Mouse (Mus musculus): ENCODE measurements around the gene Gemin5. TPM values are rescaled to one million over a fixed set of nuclear protein-coding genes. Genes with fewer than 3 reads are reported as not detected.
"Not testable (repeated sequence)": the region's sequence is repeated elsewhere in the genome, so short reads cannot be mapped to it uniquely, and the experiment has no call there.

Gene Gemin5
- polyA plus RNA-seq, 1 experiment from 2014 or later: 14.7 TPM

GRCm38 (mm10) chr11:58180756-58181155, 12.4 kb upstream of the Gemin5 start:
- peaks cover 21% of the 10 kb centered on the region for H3K36me3 ChIP-seq (ENCODE audit: control insufficient read depth, insufficient read depth, low read length)
- no peaks in the 10 kb centered on the region for H3K4me1 ChIP-seq (replicated peaks; ENCODE audit: control insufficient read depth, insufficient read depth, low read length)
- no peak overlapping the region for H3K4me2 ChIP-seq (ENCODE audit: low read depth, low read length)
- H3K9ac ChIP-seq (ENCODE audit: low read length): no peak overlapping the region
- H3K9me3 ChIP-seq (ENCODE audit: control insufficient read depth, low read length): no peaks in the 10 kb centered on the region
- WGBS: 83% methylated on average over 7 of the region's 7 CpGs
- H3K27ac ChIP-seq (ENCODE audit: low read length): no peak overlapping the region
- no peak for ATAC-seq (ENCODE audit: low read depth)
- no peaks in the 10 kb centered on the region for H3K27me3 ChIP-seq (ENCODE audit: control insufficient read depth, insufficient read depth, low read depth, low read length)
- H3K4me3 ChIP-seq (ENCODE audit: low read length): no peak overlapping the region

GRCm38 (mm10) chr11:58179986-58180385, 11.6 kb upstream of the Gemin5 start:
- peaks cover 28% of the 10 kb centered on the region for H3K36me3 ChIP-seq (ENCODE audit: control insufficient read depth, insufficient read depth, low read length)
- not testable (repeated sequence) for H3K4me3 ChIP-seq (ENCODE audit: low read length); H3K9me3 ChIP-seq (ENCODE audit: control insufficient read depth, low read length); H3K27me3 ChIP-seq (ENCODE audit: control insufficient read depth, insufficient read depth, low read depth, low read length); H3K4me1 ChIP-seq (replicated peaks; ENCODE audit: control insufficient read depth, insufficient read depth, low read length); H3K27ac ChIP-seq (ENCODE audit: low read length); ATAC-seq (ENCODE audit: low read depth); H3K9ac ChIP-seq (ENCODE audit: low read length); H3K4me2 ChIP-seq (ENCODE audit: low read depth, low read length)
- WGBS: 91% methylated on average over 6 of the region's 6 CpGs

- no peak overlapping the region for H3K27ac ChIP-seq (ENCODE audit: low read length)
- ATAC-seq (ENCODE audit: low read depth): peak; percentile 49; the same call in 1 of the 2 replicates
- no peaks in the 10 kb centered on the region for H3K4me1 ChIP-seq (replicated peaks; ENCODE audit: control insufficient read depth, insufficient read depth, low read length)
- no peak overlapping the region for H3K4me2 ChIP-seq (ENCODE audit: low read depth, low read length)
- no peak overlapping the region for H3K9ac ChIP-seq (ENCODE audit: low read length)
- peaks cover 28% of the 10 kb centered on the region for H3K36me3 ChIP-seq (ENCODE audit: control insufficient read depth, insufficient read depth, low read length)
- H3K9me3 ChIP-seq (ENCODE audit: control insufficient read depth, low read length): no peaks in the 10 kb centered on the region
- H3K4me3 ChIP-seq (ENCODE audit: low read length): no peak overlapping the region
- WGBS: 32% methylated on average over 3 of the region's 3 CpGs
- no peaks in the 10 kb centered on the region for H3K27me3 ChIP-seq (ENCODE audit: control insufficient read depth, insufficient read depth, low read depth, low read length)
Measured at GRCm38 (mm10) chr11:58179563-58179962, 11.2 kb upstream of the Gemin5 start.

- Histone ChIP-seq H3K4me3 (ENCODE audit: low read length) (peak within 1 kb of the TSS; percentile 74), H3K4me2 (ENCODE audit: low read depth, low read length) (peak within 1 kb of the TSS; percentile 60), H3K4me1 (replicated peaks; ENCODE audit: control insufficient read depth, insufficient read depth, low read length) (peaks cover 14% of the 10 kb centered on the region), H3K27ac (ENCODE audit: low read length) (peak within 1 kb of the TSS; percentile 37; the same call in 1 of the 2 replicates), H3K36me3 (ENCODE audit: control insufficient read depth, insufficient read depth, low read length) (peaks cover 11% of the 10 kb centered on the region), H3K9me3 (ENCODE audit: control insufficient read depth, low read length) (no peaks in the 10 kb centered on the region), H3K9ac (ENCODE audit: low read length) (peak within 1 kb of the TSS; percentile 79), H3K27me3 (ENCODE audit: control insufficient read depth, insufficient read depth, low read depth, low read length) (no peaks in the 10 kb centered on the region)
- under 1% methylated on average over 34 of the region's 34 CpGs for WGBS
- peak; percentile 87 for ATAC-seq (ENCODE audit: low read depth)
Measured at GRCm38 (mm10) chr11:58171459-58172091, 3.2 kb upstream of the Gemin5 start, which contains the start of gene Mrpl22. TSS of gene Mrpl22 (plus strand) at chr11:58171661.

- 51% methylated on average over 4 of the region's 4 CpGs for WGBS
- no peak for ATAC-seq (ENCODE audit: low read depth)
- H3K4me1 ChIP-seq (replicated peaks; ENCODE audit: control insufficient read depth, insufficient read depth, low read length): peaks cover 14% of the 10 kb centered on the region
- no peak overlapping the region for H3K27ac ChIP-seq (ENCODE audit: low read length)
- no peak overlapping the region for H3K4me3 ChIP-seq (ENCODE audit: low read length)
- no peaks in the 10 kb centered on the region for H3K9me3 ChIP-seq (ENCODE audit: control insufficient read depth, low read length)
- H3K36me3 ChIP-seq (ENCODE audit: control insufficient read depth, insufficient read depth, low read length): peaks cover 14% of the 10 kb centered on the region
- no peak overlapping the region for H3K9ac ChIP-seq (ENCODE audit: low read length)
- H3K27me3 ChIP-seq (ENCODE audit: control insufficient read depth, insufficient read depth, low read depth, low read length): no peaks in the 10 kb centered on the region
- no peak overlapping the region for H3K4me2 ChIP-seq (ENCODE audit: low read depth, low read length)
Measured at GRCm38 (mm10) chr11:58169666-58170065, 1.3 kb upstream of the Gemin5 start.

- Histone ChIP-seq H3K27me3 (ENCODE audit: control insufficient read depth, insufficient read depth, low read depth, low read length) (no peaks in the 10 kb centered on the region), H3K9me3 (ENCODE audit: control insufficient read depth, low read length) (no peaks in the 10 kb centered on the region), H3K4me1 (replicated peaks; ENCODE audit: control insufficient read depth, insufficient read depth, low read length) (peaks cover 14% of the 10 kb centered on the region), H3K4me3 (ENCODE audit: low read length) (peak overlapping the region; percentile 91), H3K27ac (ENCODE audit: low read length) (peak overlapping the region; percentile 23; the same call in 1 of the 2 replicates), H3K36me3 (ENCODE audit: control insufficient read depth, insufficient read depth, low read length) (peaks cover 18% of the 10 kb centered on the region), H3K4me2 (ENCODE audit: low read depth, low read length) (peak overlapping the region; percentile 81), H3K9ac (ENCODE audit: low read length) (peak overlapping the region; percentile 87)
- no peak for ATAC-seq (ENCODE audit: low read depth)
- 1% methylated on average over 8 of the region's 8 CpGs for WGBS
Measured at GRCm38 (mm10) chr11:58167822-58168166, 545 bp downstream of the Gemin5 start.

- peaks cover 25% of the 10 kb centered on the region for H3K36me3 ChIP-seq (ENCODE audit: control insufficient read depth, insufficient read depth, low read length)
- peaks cover 8% of the 10 kb centered on the region for H3K4me1 ChIP-seq (replicated peaks; ENCODE audit: control insufficient read depth, insufficient read depth, low read length)
- 95% methylated on average over 2 of the region's 2 CpGs for WGBS
- H3K9me3 ChIP-seq (ENCODE audit: control insufficient read depth, low read length): no peaks in the 10 kb centered on the region
- ATAC-seq (ENCODE audit: low read depth): no peak
- no peak overlapping the region for H3K27ac ChIP-seq (ENCODE audit: low read length)
- no peak overlapping the region for H3K4me2 ChIP-seq (ENCODE audit: low read depth, low read length)
- no peak overlapping the region for H3K4me3 ChIP-seq (ENCODE audit: low read length)
- no peaks in the 10 kb centered on the region for H3K27me3 ChIP-seq (ENCODE audit: control insufficient read depth, insufficient read depth, low read depth, low read length)
- H3K9ac ChIP-seq (ENCODE audit: low read length): no peak overlapping the region
Measured at GRCm38 (mm10) chr11:58165072-58165471, 3.3 kb downstream of the Gemin5 start.

GRCm38 (mm10) chr11:58156871-58157270, 11.5 kb downstream of the Gemin5 start:
- WGBS: 74% methylated on average over 3 of the region's 3 CpGs
- H3K4me1 ChIP-seq (replicated peaks; ENCODE audit: control insufficient read depth, insufficient read depth, low read length): no peaks in the 10 kb centered on the region
- H3K9me3 ChIP-seq (ENCODE audit: control insufficient read depth, low read length): no peaks in the 10 kb centered on the region
- H3K27me3 ChIP-seq (ENCODE audit: control insufficient read depth, insufficient read depth, low read depth, low read length): no peaks in the 10 kb centered on the region
- ATAC-seq (ENCODE audit: low read depth): no peak
- no peak overlapping the region for H3K27ac ChIP-seq (ENCODE audit: low read length)
- H3K4me2 ChIP-seq (ENCODE audit: low read depth, low read length): no peak overlapping the region
- no peak overlapping the region for H3K4me3 ChIP-seq (ENCODE audit: low read length)
- H3K9ac ChIP-seq (ENCODE audit: low read length): no peak overlapping the region
- peaks cover 27% of the 10 kb centered on the region for H3K36me3 ChIP-seq (ENCODE audit: control insufficient read depth, insufficient read depth, low read length)

GRCm38 (mm10) chr11:58155458-58155857, 12.9 kb downstream of the Gemin5 start:
- H3K9ac ChIP-seq (ENCODE audit: low read length): no peak overlapping the region
- H3K27me3 ChIP-seq (ENCODE audit: control insufficient read depth, insufficient read depth, low read depth, low read length): no peaks in the 10 kb centered on the region

More at GRCm38 (mm10) chr11:58155458-58155857, 12.9 kb downstream of the Gemin5 start:
- WGBS: 85% methylated on average over 9 of the region's 9 CpGs
- Histone ChIP-seq H3K4me1 (replicated peaks; ENCODE audit: control insufficient read depth, insufficient read depth, low read length) (no peaks in the 10 kb centered on the region), H3K36me3 (ENCODE audit: control insufficient read depth, insufficient read depth, low read length) (peaks cover 27% of the 10 kb centered on the region), H3K9me3 (ENCODE audit: control insufficient read depth, low read length) (no peaks in the 10 kb centered on the region), H3K27ac (ENCODE audit: low read length) (no peak overlapping the region), H3K4me2 (ENCODE audit: low read depth, low read length) (no peak overlapping the region), H3K4me3 (ENCODE audit: low read length) (no peak overlapping the region)
- no peak for ATAC-seq (ENCODE audit: low read depth)
